Mouse (Mus musculus): Measurements from ENCODE around the gene Ago4.

Gene Ago4

DNA sequence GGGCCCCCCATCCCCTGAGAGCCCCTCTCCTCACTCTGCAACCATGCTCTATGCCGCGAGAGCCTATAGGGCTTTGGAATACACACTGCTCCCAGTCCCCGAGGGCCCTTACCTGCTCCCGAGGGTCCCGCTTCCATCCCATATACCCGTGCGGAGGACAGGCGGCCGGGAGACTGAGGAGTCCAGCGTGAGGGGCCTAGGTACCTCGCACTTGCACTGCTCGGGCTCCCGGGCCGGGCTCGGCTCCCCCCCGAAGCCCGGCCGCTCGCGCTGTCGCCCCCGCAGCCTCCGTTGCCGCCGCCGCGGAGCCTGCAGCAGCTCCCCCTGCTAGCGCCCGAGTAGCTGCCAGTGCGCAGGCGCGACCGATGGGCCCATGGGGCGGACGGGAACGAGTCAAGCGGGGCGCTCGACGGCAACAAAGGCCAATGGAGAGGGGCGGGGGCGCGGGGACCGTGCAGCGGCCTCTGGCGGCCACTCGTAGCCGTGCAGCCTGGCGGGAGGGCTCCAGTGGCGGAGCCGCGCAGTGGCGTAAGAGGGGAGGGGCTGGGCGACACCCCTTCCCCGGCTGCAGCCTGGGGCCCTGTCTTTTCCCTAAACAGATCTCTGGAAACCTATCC, 64.9 kb downstream of the Ago4 start, which contains the start of gene Ago1:
Gene Ago1, minus strand, starts transcription at position 299 of the 617 bp plus-strand sequence.
- DNase-seq = peak; percentile 96

DNA sequence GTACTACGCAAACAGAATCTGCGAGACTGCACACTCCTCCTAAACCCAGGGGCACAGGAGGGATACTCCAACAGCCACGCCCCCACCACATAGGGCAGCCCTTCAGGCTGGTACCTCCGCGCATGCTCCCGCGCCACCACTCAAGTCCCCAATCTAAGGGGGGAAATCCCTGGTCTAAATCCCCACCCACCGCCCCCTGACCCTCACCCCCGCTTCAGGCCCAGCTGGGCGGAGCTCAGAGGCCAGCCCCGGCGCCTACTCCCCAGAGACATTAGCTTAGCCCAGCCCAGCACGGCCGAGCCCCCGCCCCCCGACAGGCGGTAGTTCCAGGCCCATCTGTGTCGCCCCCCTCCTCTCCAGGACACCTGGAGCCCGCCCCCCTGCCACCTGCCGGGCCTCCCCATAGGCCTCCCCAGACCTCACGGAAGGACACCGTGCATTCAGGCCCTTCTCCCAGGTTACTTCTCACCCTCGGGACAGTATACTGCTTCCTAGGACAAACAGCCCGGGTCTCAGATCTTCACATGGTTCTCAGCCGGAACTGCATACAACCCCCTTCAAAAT, 65.5 kb downstream of the Ago4 start:
- DNase-seq = peak; percentile 55

DNA sequence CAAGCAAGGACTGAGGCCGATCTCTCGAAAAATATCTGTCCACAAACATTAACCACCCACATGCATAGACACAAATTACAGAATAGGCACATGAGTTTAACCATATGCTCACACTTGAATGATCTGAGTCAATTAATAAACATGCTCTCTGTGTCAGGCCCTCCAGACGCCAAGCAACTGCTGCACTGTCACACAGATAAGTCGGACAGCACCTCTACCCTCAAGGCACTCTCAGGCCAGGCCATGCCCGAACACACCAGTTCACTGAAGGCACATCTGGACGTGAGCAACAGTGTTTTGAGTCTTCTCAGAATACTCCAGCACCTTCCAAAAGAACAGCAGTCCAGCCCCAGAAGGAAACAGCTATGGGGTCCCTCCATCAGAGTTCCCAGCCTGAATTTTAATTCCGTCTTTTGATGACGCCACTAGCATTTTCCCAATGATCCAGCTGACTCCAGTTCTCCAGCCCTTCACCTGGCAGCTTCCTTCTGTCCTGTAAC, 67.0 kb downstream of the Ago4 start:
- no peak for DNase-seq

DNA sequence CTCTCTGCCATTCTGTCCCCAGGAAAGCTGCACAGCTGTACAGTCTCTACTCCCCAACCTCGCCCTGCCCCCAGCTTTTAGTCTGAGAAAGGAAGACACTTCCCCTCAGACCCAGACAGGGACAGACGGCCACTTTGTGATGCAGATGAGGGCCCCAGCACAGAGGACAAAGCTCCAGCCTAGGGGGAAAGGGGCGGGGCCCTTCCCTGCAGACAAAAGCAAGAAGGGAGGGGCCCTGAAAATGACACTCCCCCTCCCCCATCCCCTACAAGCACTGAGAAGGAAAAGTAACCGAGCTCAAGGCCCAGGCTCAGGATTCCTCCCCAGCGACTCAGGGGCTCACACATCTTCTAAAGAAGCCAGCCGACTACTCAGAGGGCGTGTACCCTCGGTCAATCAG, 67.4 kb downstream of the Ago4 start:
- DNase-seq = peak; percentile 30

DNA sequence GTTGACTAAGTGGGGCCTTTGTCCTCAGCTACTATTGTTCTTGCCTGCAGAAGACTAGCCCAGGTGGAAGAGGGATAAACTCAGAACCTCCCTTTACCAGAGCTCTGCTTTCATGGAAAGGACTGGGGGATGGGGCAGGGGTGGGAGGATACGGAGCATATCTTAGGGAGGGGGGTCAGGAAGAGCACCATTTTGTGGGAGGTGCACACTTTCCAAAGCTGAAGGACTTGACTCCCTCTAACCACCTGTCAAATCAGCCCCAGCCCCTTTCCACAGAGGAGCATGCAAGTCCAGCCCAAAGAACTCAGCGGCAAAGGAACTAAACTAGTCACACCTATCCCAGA, 68.4 kb downstream of the Ago4 start:
- no peak for DNase-seq

DNA sequence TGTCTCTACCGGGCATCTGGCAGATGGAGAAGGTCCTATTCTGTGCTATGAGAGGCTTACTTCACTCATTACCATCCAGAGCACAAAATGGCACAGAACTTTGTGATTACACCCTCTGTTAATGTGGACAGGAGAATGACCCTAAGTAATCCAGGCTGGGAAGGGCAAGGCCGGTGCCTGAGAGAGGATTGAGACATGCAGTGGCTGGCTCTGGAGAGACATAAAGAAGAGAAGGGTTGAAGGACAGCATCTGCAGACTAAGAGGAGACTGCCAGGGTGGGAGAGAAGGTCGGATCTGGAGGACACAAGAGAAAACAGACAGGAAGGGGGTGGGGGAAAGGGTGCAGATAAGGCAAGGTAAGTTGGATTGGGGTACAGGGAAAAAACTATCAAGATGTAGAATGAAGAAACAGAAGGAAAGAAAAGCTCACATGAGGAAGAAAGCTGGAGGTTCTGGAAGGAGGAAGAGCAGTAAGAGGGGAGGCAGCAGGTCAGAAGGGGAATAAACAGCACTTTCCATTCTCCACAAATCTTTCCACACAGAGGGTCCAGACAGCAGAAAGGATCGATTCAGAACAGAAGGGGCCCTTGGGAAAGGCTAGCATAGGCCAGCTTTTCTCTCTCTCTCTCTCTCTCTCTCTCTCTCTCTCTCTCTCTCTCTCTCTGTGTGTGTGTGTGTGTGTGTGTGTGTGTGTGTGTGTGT, 68.9 kb downstream of the Ago4 start:
- DNase-seq = no peak

DNA sequence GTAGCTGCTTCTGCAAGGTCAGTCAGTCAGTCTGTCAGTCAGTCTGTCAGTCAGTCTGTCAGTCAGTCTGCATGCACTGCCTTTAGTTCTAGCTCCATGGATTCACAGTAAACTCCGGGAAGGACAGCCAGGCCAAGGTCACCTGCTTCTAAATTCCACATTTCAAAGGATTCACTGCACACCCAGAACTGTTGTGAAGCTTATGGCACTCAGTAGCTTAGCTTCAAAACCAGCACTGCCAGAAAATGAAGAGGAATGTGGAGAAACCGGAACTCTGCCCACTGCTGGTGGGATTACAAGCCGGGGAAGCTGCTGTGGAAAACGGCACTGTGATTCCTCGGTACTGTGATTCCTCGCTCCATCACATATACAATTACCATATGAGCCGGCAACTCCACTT, 77.8 kb downstream of the Ago4 start:
- no peak for DNase-seq

DNA sequence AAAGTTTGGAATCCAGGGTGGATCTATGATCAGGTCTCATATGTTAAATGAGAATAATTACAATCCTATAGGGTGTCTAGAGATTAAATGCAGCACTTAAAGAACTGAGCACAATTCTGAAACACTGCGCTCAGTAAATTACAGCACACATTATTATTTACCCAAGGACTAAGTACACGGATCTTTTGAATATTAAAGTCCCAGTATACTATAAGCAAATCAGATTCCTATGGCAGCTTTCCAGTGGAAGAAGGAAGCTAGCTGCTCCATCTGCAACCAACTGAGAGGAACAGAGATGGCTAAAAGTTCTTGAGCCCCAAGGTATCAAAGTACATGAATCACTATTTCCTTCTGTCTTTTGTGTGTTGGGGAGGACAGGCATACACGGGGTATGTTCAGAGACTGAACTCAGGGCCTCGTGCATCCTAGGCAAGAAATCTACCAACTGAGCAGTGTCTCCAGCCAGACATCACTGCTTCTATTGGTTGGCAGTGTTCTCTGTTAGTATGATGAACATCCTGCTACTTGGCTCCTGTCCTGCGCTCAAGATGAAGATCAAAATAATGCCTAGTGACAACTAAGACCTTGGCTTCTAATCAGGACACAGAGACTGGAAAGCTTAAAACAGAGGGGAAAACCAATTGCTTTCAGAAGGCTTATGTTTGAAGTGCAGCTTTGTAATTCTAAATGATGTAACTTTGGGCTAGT, 78.6 kb downstream of the Ago4 start:
- DNase-seq = peak; percentile 26

DNA sequence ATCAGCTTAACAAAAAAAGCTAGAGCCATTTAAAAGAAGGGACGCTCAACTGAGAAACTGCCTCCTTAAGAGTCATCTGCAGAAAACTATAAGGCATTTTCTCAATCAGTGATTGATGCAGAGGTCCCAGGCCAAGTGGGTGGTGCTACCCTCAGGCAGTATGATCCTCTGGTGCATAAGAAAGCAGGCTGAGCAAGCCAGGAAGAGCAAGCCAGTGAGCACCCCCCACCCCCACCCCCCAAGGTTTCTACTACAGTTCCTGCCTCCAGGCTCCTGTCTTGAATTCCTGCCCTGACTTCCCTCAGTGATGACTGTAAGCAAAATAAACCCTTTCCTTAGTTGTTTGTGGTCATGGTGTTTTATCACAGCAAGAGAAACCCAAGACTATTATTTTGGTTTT, 83.0 kb downstream of the Ago4 start:
- no peak for DNase-seq

DNA sequence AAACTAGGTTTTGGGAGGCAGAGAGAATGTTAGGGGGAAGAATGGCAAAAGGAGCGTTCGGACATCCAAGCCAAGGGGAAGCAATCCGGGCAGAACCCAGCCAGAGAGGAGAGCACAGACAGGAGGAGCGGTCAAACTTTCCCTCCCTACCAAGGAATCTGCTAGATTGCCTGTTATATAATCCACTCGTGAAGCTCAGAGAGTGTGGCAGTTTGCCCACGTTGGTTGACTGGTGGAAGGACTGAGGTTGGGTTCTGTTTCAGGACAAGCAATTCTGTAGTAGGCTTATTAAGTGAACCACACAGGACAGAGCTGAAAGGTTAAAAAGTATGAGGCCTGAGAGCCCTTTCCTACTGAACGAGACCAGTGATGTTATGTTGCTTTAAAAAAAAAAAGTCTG, 86.1 kb downstream of the Ago4 start:
- no peak for DNase-seq

DNA sequence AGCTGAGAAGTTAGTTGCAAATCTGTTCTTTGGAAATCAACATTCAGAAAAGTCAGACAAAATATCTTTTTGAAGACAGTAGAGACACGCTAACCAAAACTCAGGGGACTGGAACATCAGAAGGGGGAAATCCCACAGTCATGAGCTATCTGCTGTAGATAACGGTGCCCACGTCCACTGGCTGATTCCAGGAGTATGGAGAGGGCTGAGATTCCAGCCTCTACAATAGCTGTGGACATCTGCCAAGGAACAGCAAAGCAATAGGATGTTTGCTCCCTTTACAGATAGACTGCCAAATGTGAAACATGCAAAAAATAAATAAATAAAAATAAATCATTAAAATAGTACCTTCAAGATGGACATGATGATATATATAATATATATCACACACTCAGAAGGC, 88.7 kb downstream of the Ago4 start:
- DNase-seq = no peak

All from lung, postnatal 14 days (tissue).